ENCODE assay signal across 11 mouse cellular contexts in the genomic region with DNA sequence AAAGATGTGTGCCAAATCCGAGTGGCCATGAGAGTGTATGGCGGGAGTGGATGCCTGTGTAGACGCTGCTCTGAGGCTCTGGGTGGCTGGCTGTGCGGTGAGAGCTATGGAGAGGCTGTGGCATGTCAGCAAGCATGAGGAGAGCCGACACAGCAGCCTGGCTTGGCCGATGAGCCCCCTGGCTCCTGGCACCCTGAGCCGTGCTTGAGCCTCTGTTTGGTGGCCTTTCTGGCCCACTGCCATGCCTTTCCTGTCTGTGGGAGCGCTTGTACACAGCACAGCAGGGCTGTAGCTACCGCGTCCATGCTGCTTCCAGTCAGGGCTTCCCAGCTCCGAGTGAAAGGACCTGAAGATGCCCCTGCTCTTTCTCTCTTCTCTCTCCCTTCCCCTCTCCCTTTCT. TPM values are rescaled to one million over a fixed set of nuclear protein-coding genes. Genes with fewer than 3 reads are reported as not detected.
DNase-seq lines count a peak whose midpoint lies in the region; ATAC-seq and TF ChIP-seq lines count a peak whose summit lies in the region.
"Had no signal": no experiment of that assay in that cellular context is flagged by ENCODE, and none has a peak within 500 bp of the region (broad histone marks: within the 10 kb centered on the region; RNA-seq: fewer than 3 reads in every experiment).

No protein-coding gene starts in this region.

- peaks cover 26% of the 10 kb centered on the region for H3K4me1 ChIP-seq in forebrain, embryonic 13.5 days
- peaks cover 14% of the 10 kb centered on the region for H3K4me1 ChIP-seq in forebrain, embryonic 12.5 days
- H3K4me1 ChIP-seq in neural tube, embryonic 15.5 days: peaks cover 27% of the 10 kb centered on the region

- TF ChIP-seq CTCF in layer of hippocampus, adult 2 months (conservative IDR thresholded peaks at IDR 0.05): no peak

- DNase-seq in layer of hippocampus, adult 2 months (ENCODE audit: low spot score in 2 of 2): no peak
- DNase-seq in layer of hippocampus, adult 9-11 months: no peak
- DNase-seq in right cerebral cortex, postnatal 25 days: peak; percentile 52
- no peak for DNase-seq in right cerebral cortex, adult 2 months (ENCODE audit: low spot score in 2 of 2)
- no peak for DNase-seq in ovary, postnatal 10 days (ENCODE audit: low spot score)

- H3K9me3 ChIP-seq in forebrain, embryonic 13.5 days (replicated peaks): no peaks in the 10 kb centered on the region
- H3K9me3 ChIP-seq in forebrain, embryonic 12.5 days: no peaks in the 10 kb centered on the region
- H3K9me3 ChIP-seq in neural tube, embryonic 15.5 days (replicated peaks): no peaks in the 10 kb centered on the region
- H3K9me3 ChIP-seq: embryonic facial prominence, embryonic 13.5 days; intestine, embryonic 15.5 days had no signal

- 68% methylated on average over 10 of the region's 11 CpGs for WGBS in forebrain, embryonic 13.5 days
- WGBS in forebrain, embryonic 12.5 days: 82% methylated on average over 11 of the region's 11 CpGs
- WGBS in neural tube, embryonic 15.5 days: 74% methylated on average over 11 of the region's 11 CpGs

- H3K27ac ChIP-seq in forebrain, embryonic 13.5 days: peak overlapping the region; percentile 27; the same call in 1 of the 2 replicates
- no peak overlapping the region for H3K27ac ChIP-seq in forebrain, embryonic 12.5 days
- H3K27ac ChIP-seq in layer of hippocampus, adult 2 months: peak overlapping the region; percentile 79
- H3K27ac ChIP-seq in neural tube, embryonic 15.5 days (replicated peaks): 0 out of 2 replicates have a peak overlapping the region, but pooled peaks have one; percentile 2
- H3K27ac ChIP-seq: embryonic facial prominence, embryonic 13.5 days; intestine, embryonic 15.5 days had no signal

- H3K27me3 ChIP-seq in forebrain, embryonic 13.5 days: no peaks in the 10 kb centered on the region
- H3K27me3 ChIP-seq in forebrain, embryonic 12.5 days: no peaks in the 10 kb centered on the region
- H3K27me3 ChIP-seq in neural tube, embryonic 15.5 days (replicated peaks): no peaks in the 10 kb centered on the region
- H3K27me3 ChIP-seq: intestine, embryonic 15.5 days; Patski had no signal

- H3K4me3 ChIP-seq in forebrain, embryonic 13.5 days: no peak overlapping the region
- H3K4me3 ChIP-seq in forebrain, embryonic 12.5 days (replicated peaks): no peak overlapping the region
- H3K4me3 ChIP-seq in layer of hippocampus, adult 2 months: no peak overlapping the region
- no peak overlapping the region for H3K4me3 ChIP-seq in neural tube, embryonic 15.5 days (replicated peaks)
- H3K4me3 ChIP-seq: embryonic facial prominence, embryonic 13.5 days; intestine, embryonic 15.5 days had no signal

- peaks cover 61% of the 10 kb centered on the region for H3K36me3 ChIP-seq in forebrain, embryonic 13.5 days (ENCODE audit: poor library complexity, severe bottlenecking)
- H3K36me3 ChIP-seq in forebrain, embryonic 12.5 days (replicated peaks): peaks cover 55% of the 10 kb centered on the region
- peaks cover 62% of the 10 kb centered on the region for H3K36me3 ChIP-seq in neural tube, embryonic 15.5 days

- no peak for ATAC-seq in forebrain, embryonic 13.5 days
- no peak for ATAC-seq in forebrain, embryonic 12.5 days (ENCODE audit: low FRiP score)
- ATAC-seq in neural tube, embryonic 15.5 days (ENCODE audit: low FRiP score): no peak
- ATAC-seq: intestine, embryonic 15.5 days; Patski had no signal

- peak overlapping the region; percentile 12; the same call in 1 of the 2 replicates for H3K9ac ChIP-seq in forebrain, embryonic 13.5 days
- H3K9ac ChIP-seq in forebrain, embryonic 12.5 days: no peak overlapping the region
- no peak overlapping the region for H3K9ac ChIP-seq in neural tube, embryonic 15.5 days (replicated peaks)
- H3K9ac ChIP-seq: embryonic facial prominence, embryonic 13.5 days; intestine, embryonic 15.5 days had no signal

- no peak overlapping the region for H3K4me2 ChIP-seq in forebrain, embryonic 13.5 days
- no peak overlapping the region for H3K4me2 ChIP-seq in forebrain, embryonic 12.5 days
- no peak overlapping the region for H3K4me2 ChIP-seq in neural tube, embryonic 15.5 days
- H3K4me2 ChIP-seq: embryonic facial prominence, embryonic 13.5 days; intestine, embryonic 15.5 days had no signal

RNA-seq across cellular contexts. Expression of a gene that starts 41.1 kb away (rescaled TPM):
- polyA plus RNA-seq in forebrain, embryonic 13.5 days (2015; fragmentation: Nextera tagmentation; extraction: Ambion mirVana): 142 and 148 TPM in 2 replicates
- polyA plus RNA-seq in forebrain, embryonic 12.5 days (2016; fragmentation: Nextera tagmentation; extraction: Ambion mirVana): 180 and 192 TPM in 2 replicates
- 100 to 1,000 TPM; 102 to 114 TPM for total RNA-seq in layer of hippocampus, adult 2 months (2021)
- 92.2 and 119 TPM in 2 replicates for polyA plus RNA-seq in neural tube, embryonic 15.5 days (2015; fragmentation: Nextera tagmentation; extraction: Ambion mirVana)

RNA-seq across cellular contexts. Expression of a gene that starts 43.4 kb away (rescaled TPM):
- polyA plus RNA-seq in forebrain, embryonic 13.5 days (2015; fragmentation: Nextera tagmentation; extraction: Ambion mirVana): 60.3 and 62.1 TPM in 2 replicates
- 67.2 and 67.6 TPM in 2 replicates for polyA plus RNA-seq in forebrain, embryonic 12.5 days (2016; fragmentation: Nextera tagmentation; extraction: Ambion mirVana)
- 100 to 1,000 TPM; 226 to 239 TPM for total RNA-seq in layer of hippocampus, adult 2 months (2021)
- polyA plus RNA-seq in neural tube, embryonic 15.5 days (2015; fragmentation: Nextera tagmentation; extraction: Ambion mirVana): 52.0 and 52.1 TPM in 2 replicates
